Mouse (Mus musculus) MEL (cell line): ENCODE data around the gene Thrsp. TPM values are rescaled to one million over a fixed set of nuclear protein-coding genes. Genes with fewer than 3 reads are reported as not detected.

Experiments used
- DNase-seq: peaks from one replicate; pipeline ENCODE4 v3.0.0; 2011; ENCODE audit warnings: low read depth, low spot score
- H3K27ac ChIP-seq: 2 replicates; pipeline ENCODE4 v1.5.1; 2012; ENCODE audit warnings: low read depth, mild to moderate bottlenecking, control low read depth, low read length, moderate library complexity; ENCODE audit not compliant: control insufficient read depth
- H3K27me3 ChIP-seq, 2 experiments: fragments of 150-350 bp in 1 of 2; sonication (generic) in 1 of 2; 2 replicates each; pipeline ENCODE4 v1.6.1; 2012; ENCODE audit warnings: low read length in 2 of 2, mild to moderate bottlenecking in 2 of 2, improper control_type of control experiment in 1 of 2, moderate library complexity in 1 of 2; ENCODE audit not compliant: insufficient read depth in 2 of 2, control insufficient read depth in 1 of 2
- H3K36me3 ChIP-seq, 2 experiments: 2 replicates each; pipeline ENCODE4 v1.6.1; 2012 to 2014; ENCODE audit warnings: low read length in 2 of 2, improper control_type of control experiment in 1 of 2, inconsistent platforms in 1 of 2, mild to moderate bottlenecking in 1 of 2; ENCODE audit not compliant: insufficient read depth in 2 of 2, control insufficient read depth in 1 of 2
- H3K4me1 ChIP-seq, 2 experiments: fragments of 150-350 bp in 1 of 2; sonication (generic) in 1 of 2; 2 replicates each; pipeline ENCODE4 v1.6.1; 2012; ENCODE audit warnings: low read length in 2 of 2, improper control_type of control experiment in 1 of 2, mild to moderate bottlenecking in 1 of 2; ENCODE audit not compliant: insufficient read depth in 2 of 2, control insufficient read depth in 1 of 2
- H3K4me3 ChIP-seq, 2 experiments: fragments of 150-350 bp in 1 of 2; sonication (generic) in 1 of 2; 2 replicates each; pipeline ENCODE4 v1.5.1; 2012; ENCODE audit warnings: low read depth in 2 of 2, low read length in 2 of 2, mild to moderate bottlenecking in 2 of 2, moderate library complexity in 2 of 2, control low read depth in 1 of 2, improper control_type of control experiment in 1 of 2; ENCODE audit not compliant: control insufficient read depth in 1 of 2, insufficient read depth in 1 of 2
- H3K79me2 ChIP-seq: 2 replicates; pipeline ENCODE4 v1.6.1; 2012; ENCODE audit warnings: mild to moderate bottlenecking, low read length, moderate library complexity; ENCODE audit not compliant: control insufficient read depth, poor library complexity, insufficient read depth
- H3K9ac ChIP-seq: 2 replicates; pipeline ENCODE4 v1.6.1; 2012; ENCODE audit warnings: low read depth, mild to moderate bottlenecking, control low read depth, low read length, moderate library complexity; ENCODE audit not compliant: control insufficient read depth, poor library complexity, severe bottlenecking
- H3K9me3 ChIP-seq: fragments of 150-350 bp; sonication (generic); replicated peaks from 2 replicates; pipeline ENCODE4 v1.6.1; 2012; ENCODE audit warnings: mild to moderate bottlenecking, low read length, improper control_type of control experiment, moderate library complexity; ENCODE audit not compliant: insufficient read depth
- BHLHE40 ChIP-seq: IDR thresholded peaks from 2 replicates; pipeline ENCODE4 v1.6.1; 2012; ENCODE audit warnings: low read depth, mild to moderate bottlenecking, inconsistent platforms, low read length, improper control_type of control experiment, borderline replicate concordance
- E2F4 ChIP-seq: IDR thresholded peaks from 2 replicates; pipeline ENCODE4 v1.6.1; 2011; ENCODE audit warnings: low read depth, low read length, improper control_type of control experiment, borderline replicate concordance
- ELF1 ChIP-seq: IDR thresholded peaks from 2 replicates; pipeline ENCODE4 v1.6.1; 2014; ENCODE audit warnings: low read depth, mild to moderate bottlenecking, inconsistent platforms, low read length, improper control_type of control experiment, moderate library complexity
- EP300 ChIP-seq, 2 experiments: IDR thresholded peaks; 2 replicates each; pipeline ENCODE4 v1.6.1; 2011; ENCODE audit warnings: improper control_type of control experiment in 2 of 2, low read length in 2 of 2, low read depth in 1 of 2, mild to moderate bottlenecking in 1 of 2
- GABPA ChIP-seq: IDR thresholded peaks from 2 replicates; pipeline ENCODE4 v1.6.1; 2012; ENCODE audit warnings: low read depth, mild to moderate bottlenecking, inconsistent platforms, low read length, improper control_type of control experiment, moderate library complexity
- JUND ChIP-seq: IDR thresholded peaks from 2 replicates; pipeline ENCODE4 v1.6.1; 2011; ENCODE audit warnings: low read depth, mild to moderate bottlenecking, improper control_type of control experiment, low read length
- KAT2A ChIP-seq: conservative IDR thresholded peaks from 2 replicates; pipeline ENCODE4 v1.6.1; 2012; ENCODE audit warnings: low read depth, low read length, improper control_type of control experiment, inconsistent platforms
- MAFK ChIP-seq: IDR thresholded peaks from 2 replicates; pipeline ENCODE4 v1.6.1; 2011; ENCODE audit warnings: low read depth, mild to moderate bottlenecking, low read length, improper control_type of control experiment, borderline replicate concordance
- MAZ ChIP-seq: IDR thresholded peaks from 2 replicates; pipeline ENCODE4 v1.6.1; 2012; ENCODE audit warnings: low read depth, mild to moderate bottlenecking, inconsistent platforms, low read length, improper control_type of control experiment
- POLR2A ChIP-seq, 2 experiments: IDR thresholded peaks; 2 replicates each; pipeline ENCODE4 v1.6.1; 2011 to 2012; ENCODE audit warnings: low read length in 2 of 2, mild to moderate bottlenecking in 2 of 2, control low read depth in 1 of 2, improper control_type of control experiment in 1 of 2, low read depth in 1 of 2, moderate library complexity in 1 of 2; ENCODE audit not compliant: control insufficient read depth in 1 of 2, insufficient read depth in 1 of 2, poor library complexity in 1 of 2
- POLR2AphosphoS2 ChIP-seq: IDR thresholded peaks from 2 replicates; pipeline ENCODE4 v1.6.1; 2011; ENCODE audit warnings: low read length, improper control_type of control experiment
- POLR2AphosphoS5 ChIP-seq: IDR thresholded peaks from 2 replicates; pipeline ENCODE4 v1.6.1; 2012; ENCODE audit warnings: low read depth, borderline replicate concordance, mild to moderate bottlenecking, inconsistent platforms, low read length, moderate library complexity, mixed read lengths
- RAD21 ChIP-seq: IDR thresholded peaks from 2 replicates; pipeline ENCODE4 v1.6.1; 2011; ENCODE audit warnings: mild to moderate bottlenecking, low read depth, low read length, improper control_type of control experiment
- SIN3A ChIP-seq: IDR thresholded peaks from 2 replicates; pipeline ENCODE4 v1.6.1; 2012; ENCODE audit warnings: low read length, improper control_type of control experiment, inconsistent platforms
- TAL1 ChIP-seq: IDR thresholded peaks from 2 replicates; pipeline ENCODE4 v1.6.1; 2012; ENCODE audit warnings: mild to moderate bottlenecking, inconsistent platforms, low read length, moderate library complexity, mixed read lengths
- TBP ChIP-seq: IDR thresholded peaks from 2 replicates; pipeline ENCODE4 v1.8.0; 2011; ENCODE audit warnings: low read depth, low read length, improper control_type of control experiment
- TCF12 ChIP-seq: IDR thresholded peaks from 2 replicates; pipeline ENCODE4 v1.6.1; 2014; ENCODE audit warnings: low read depth, mild to moderate bottlenecking, inconsistent platforms, low read length, improper control_type of control experiment, moderate library complexity
- UBTF ChIP-seq: IDR thresholded peaks from 2 replicates; pipeline ENCODE4 v1.6.1; 2012; ENCODE audit warnings: low read depth, mild to moderate bottlenecking, inconsistent platforms, low read length, improper control_type of control experiment, moderate library complexity, borderline replicate concordance; ENCODE audit not compliant: insufficient read depth
- USF2 ChIP-seq, 2 experiments: IDR thresholded peaks; 2 replicates each; pipeline ENCODE4 v1.6.1; 2011 to 2012; ENCODE audit warnings: improper control_type of control experiment in 2 of 2, low read length in 2 of 2, borderline replicate concordance in 1 of 2, inconsistent platforms in 1 of 2, low read depth in 1 of 2, mild to moderate bottlenecking in 1 of 2; ENCODE audit not compliant: insufficient read depth in 1 of 2
- ZC3H11A ChIP-seq: IDR thresholded peaks from 2 replicates; pipeline ENCODE4 v1.6.1; 2012; ENCODE audit warnings: low read depth, mild to moderate bottlenecking, inconsistent platforms, low read length, improper control_type of control experiment
- ZKSCAN1 ChIP-seq: IDR thresholded peaks from 2 replicates; pipeline ENCODE4 v1.6.1; 2012; ENCODE audit warnings: low read depth, mild to moderate bottlenecking, inconsistent platforms, low read length, improper control_type of control experiment, moderate library complexity
- ZNF384 ChIP-seq: IDR thresholded peaks from 2 replicates; pipeline ENCODE4 v1.6.1; 2012; ENCODE audit warnings: low read depth, mild to moderate bottlenecking, inconsistent platforms, low read length, improper control_type of control experiment
- polyA plus RNA-seq, 2 experiments: library from polyadenylated mRNA; stranded (reverse) in 1 of 2; unstranded in 1 of 2; fragments of >175 nt in 1 of 2; fragments of >200 nt in 1 of 2; gene quantifications; 2 replicates each; pipeline versions ENCODE4 v1.2.1 to v1.2.4; 2012; ENCODE audit warnings: low replicate concordance in 2 of 2, low read depth in 1 of 2; ENCODE audit not compliant: insufficient read length in 2 of 2, insufficient read depth in 1 of 2, missing spikeins in 1 of 2
- total RNA-seq: library from RNA; depleted of rRNA; stranded (reverse); fragments of 300-350 nt; gene quantifications from 2 replicates; pipeline ENCODE4 v1.2.3, GENCODE M21; 2012

Gene Thrsp
- total and polyA plus RNA-seq, 3 experiments: 0.06 TPM; not detected in 2

GRCm38 (mm10) chr7:97386106-97386805, 31.3 kb downstream of the Thrsp start:
- H3K27me3 ChIP-seq: no peaks in the 10 kb centered on the region
- H3K9me3 ChIP-seq: no peaks in the 10 kb centered on the region
- no peak for DNase-seq
- H3K27ac ChIP-seq: no peak overlapping the region
- H3K9ac ChIP-seq: no peak overlapping the region
- no peak for TF ChIP-seq SIN3A
- TF ChIP-seq BHLHE40: no peak
- no peak for TF ChIP-seq KAT2A
- TF ChIP-seq ZNF384: no peak
- no peak for TF ChIP-seq MAFK
- no peak for TF ChIP-seq TBP
- TF ChIP-seq POLR2A (IDR thresholded peaks at IDR 0.05; ENCODE audit: control insufficient read depth in 1 of 2, insufficient read depth in 1 of 2, low read depth in 1 of 2, low read length in 2 of 2, poor library complexity in 1 of 2): no peak
- no peak for TF ChIP-seq GABPA
- no peak for TF ChIP-seq POLR2AphosphoS5
- TF ChIP-seq E2F4: no peak
- TF ChIP-seq TCF12: no peak
- TF ChIP-seq ELF1: no peak
- no peak for TF ChIP-seq ZC3H11A
- TF ChIP-seq TAL1: no peak
- TF ChIP-seq JUND: no peak
- no peak for TF ChIP-seq USF2 (IDR thresholded peaks at IDR 0.05; ENCODE audit: borderline replicate concordance in 1 of 2, insufficient read depth in 1 of 2, low read depth in 1 of 2, low read length in 2 of 2)
- TF ChIP-seq UBTF: no peak
- TF ChIP-seq POLR2AphosphoS2: no peak
- TF ChIP-seq RAD21: no peak
- peaks cover 0 to 12% of the 10 kb centered on the region in 2 experiments; a peak in 2 of 4 replicates for H3K36me3 ChIP-seq
- no peaks in the 10 kb centered on the region for H3K79me2 ChIP-seq
- H3K4me1 ChIP-seq: peaks cover 0 to 3% of the 10 kb centered on the region in 2 experiments; a peak in 1 of 4 replicates
- H3K4me3 ChIP-seq: no peak overlapping the region

GRCm38 (mm10) chr7:97383496-97384132, 33.9 kb downstream of the Thrsp start:
- Histone ChIP-seq H3K36me3 (peaks cover 0 to 18% of the 10 kb centered on the region in 2 experiments; a peak in 2 of 4 replicates), H3K4me3 (no peak overlapping the region), H3K27me3 (no peaks in the 10 kb centered on the region)
- TF ChIP-seq MAZ (no peak), BHLHE40 (no peak), EP300 (IDR thresholded peaks at IDR 0.05; ENCODE audit: low read depth in 1 of 2, low read length in 2 of 2) (no peak), ZKSCAN1 (no peak)
- TF ChIP-seq, all 39 proteins: peak for 0
- Histone ChIP-seq H3K79me2 (no peaks in the 10 kb centered on the region), H3K9me3 (no peaks in the 10 kb centered on the region), H3K9ac (no peak overlapping the region), H3K4me1 (peaks cover 0 to 3% of the 10 kb centered on the region in 2 experiments; a peak in 1 of 4 replicates), H3K27ac (no peak overlapping the region)
- no peak for DNase-seq
